Mouse (Mus musculus): ENCODE results near the gene Clpb. TPM values are rescaled to one million over a fixed set of nuclear protein-coding genes. Genes with fewer than 3 reads are reported as not detected.

Clpb gene
- polyA plus RNA-seq, 1 experiment from 2014 or later: 33.0 TPM

DNA sequence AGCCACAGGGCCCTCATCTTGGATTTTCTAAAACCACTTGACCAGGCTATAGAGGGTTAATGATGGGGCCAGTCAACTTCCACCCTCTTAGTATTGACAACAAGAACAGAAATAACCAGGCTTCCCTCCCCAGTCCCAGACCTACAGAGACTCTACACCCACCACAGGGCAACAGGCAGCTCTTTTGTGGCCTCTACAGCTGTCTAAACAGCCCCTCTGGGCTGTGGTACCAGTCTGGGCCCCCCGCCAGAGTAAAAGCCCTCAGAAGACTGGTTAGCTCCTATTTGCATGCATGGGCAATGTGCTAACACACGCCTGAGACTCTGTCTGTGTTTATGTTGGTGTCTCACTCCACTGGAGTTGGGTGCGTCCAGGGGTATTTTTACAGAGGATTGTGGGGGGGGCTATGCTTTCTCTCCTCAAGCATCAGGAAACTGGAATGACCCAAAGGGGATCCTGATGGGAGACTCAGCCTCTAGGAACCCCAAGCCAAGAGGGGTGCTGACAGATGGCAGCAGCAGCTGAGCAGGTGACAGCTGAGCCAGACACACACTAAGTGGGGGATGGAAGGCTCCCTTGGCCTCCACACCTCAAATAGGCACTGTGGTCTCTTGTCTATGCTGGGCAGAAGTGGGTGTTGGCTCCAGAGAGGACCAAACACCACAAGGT is 170.6 kb downstream of the Clpb start:
- Histone ChIP-seq H3K9ac (no peak overlapping the region), H3K9me3 (ENCODE audit: control insufficient read depth, low read length) (no peaks in the 10 kb centered on the region), H3K27ac (no peak overlapping the region), H3K4me3 (replicated peaks; ENCODE audit: low read length) (no peak overlapping the region), H3K4me2 (replicated peaks) (peak overlapping the region; percentile 97), H3K27me3 (ENCODE audit: control insufficient read depth, insufficient read depth, low read length) (peaks cover 21% of the 10 kb centered on the region; the same call in 1 of the 2 replicates), H3K4me1 (replicated peaks; ENCODE audit: control insufficient read depth, insufficient read depth, low read length) (peaks cover 31% of the 10 kb centered on the region), H3K36me3 (replicated peaks; ENCODE audit: control insufficient read depth, insufficient read depth) (peaks cover 20% of the 10 kb centered on the region; the same call in 1 of the 2 replicates)
- no peak for ATAC-seq (ENCODE audit: low FRiP score)
- WGBS: 55% methylated on average over 3 of the region's 3 CpGs
- no peak for DNase-seq (ENCODE audit: low spot score)

- Histone ChIP-seq H3K9me3 (ENCODE audit: control insufficient read depth, low read length) (no peaks in the 10 kb centered on the region), H3K4me2 (replicated peaks) (peak overlapping the region; percentile 97), H3K36me3 (replicated peaks; ENCODE audit: control insufficient read depth, insufficient read depth) (peaks cover 13% of the 10 kb centered on the region; the same call in 1 of the 2 replicates), H3K9ac (no peak overlapping the region), H3K27ac (no peak overlapping the region), H3K4me1 (replicated peaks; ENCODE audit: control insufficient read depth, insufficient read depth, low read length) (peaks cover 31% of the 10 kb centered on the region), H3K4me3 (replicated peaks; ENCODE audit: low read length) (no peak overlapping the region), H3K27me3 (ENCODE audit: control insufficient read depth, insufficient read depth, low read length) (peaks cover 21% of the 10 kb centered on the region; the same call in 1 of the 2 replicates)
- ATAC-seq (ENCODE audit: low FRiP score) (no peak), DNase-seq (ENCODE audit: low spot score) (no peak)
- 53% methylated on average over 3 of the region's 3 CpGs for WGBS
These were observed 171.5 kb downstream of the Clpb start for GRCm38 (mm10) chr7:101834903-101835302.

- H3K27ac ChIP-seq: no peak overlapping the region
- 0 out of 2 replicates have a peak, but pooled peaks cover 8% of the 10 kb centered on the region for H3K36me3 ChIP-seq (replicated peaks; ENCODE audit: control insufficient read depth, insufficient read depth)
- no peak for DNase-seq (ENCODE audit: low spot score)
- no peaks in the 10 kb centered on the region for H3K9me3 ChIP-seq (ENCODE audit: control insufficient read depth, low read length)
- H3K9ac ChIP-seq: peak overlapping the region; percentile 74; the same call in 1 of the 2 replicates
- H3K4me3 ChIP-seq (replicated peaks; ENCODE audit: low read length): peak overlapping the region; percentile 68
- no peak for ATAC-seq (ENCODE audit: low FRiP score)
- peaks cover 31% of the 10 kb centered on the region for H3K4me1 ChIP-seq (replicated peaks; ENCODE audit: control insufficient read depth, insufficient read depth, low read length)
- peaks cover 21% of the 10 kb centered on the region; the same call in 1 of the 2 replicates for H3K27me3 ChIP-seq (ENCODE audit: control insufficient read depth, insufficient read depth, low read length)
- WGBS: 49% methylated on average over 5 of the region's 5 CpGs
- peak overlapping the region; percentile 97 for H3K4me2 ChIP-seq (replicated peaks)
These were observed 172.2 kb downstream of the Clpb start for GRCm38 (mm10) chr7:101835457-101836109.

DNA sequence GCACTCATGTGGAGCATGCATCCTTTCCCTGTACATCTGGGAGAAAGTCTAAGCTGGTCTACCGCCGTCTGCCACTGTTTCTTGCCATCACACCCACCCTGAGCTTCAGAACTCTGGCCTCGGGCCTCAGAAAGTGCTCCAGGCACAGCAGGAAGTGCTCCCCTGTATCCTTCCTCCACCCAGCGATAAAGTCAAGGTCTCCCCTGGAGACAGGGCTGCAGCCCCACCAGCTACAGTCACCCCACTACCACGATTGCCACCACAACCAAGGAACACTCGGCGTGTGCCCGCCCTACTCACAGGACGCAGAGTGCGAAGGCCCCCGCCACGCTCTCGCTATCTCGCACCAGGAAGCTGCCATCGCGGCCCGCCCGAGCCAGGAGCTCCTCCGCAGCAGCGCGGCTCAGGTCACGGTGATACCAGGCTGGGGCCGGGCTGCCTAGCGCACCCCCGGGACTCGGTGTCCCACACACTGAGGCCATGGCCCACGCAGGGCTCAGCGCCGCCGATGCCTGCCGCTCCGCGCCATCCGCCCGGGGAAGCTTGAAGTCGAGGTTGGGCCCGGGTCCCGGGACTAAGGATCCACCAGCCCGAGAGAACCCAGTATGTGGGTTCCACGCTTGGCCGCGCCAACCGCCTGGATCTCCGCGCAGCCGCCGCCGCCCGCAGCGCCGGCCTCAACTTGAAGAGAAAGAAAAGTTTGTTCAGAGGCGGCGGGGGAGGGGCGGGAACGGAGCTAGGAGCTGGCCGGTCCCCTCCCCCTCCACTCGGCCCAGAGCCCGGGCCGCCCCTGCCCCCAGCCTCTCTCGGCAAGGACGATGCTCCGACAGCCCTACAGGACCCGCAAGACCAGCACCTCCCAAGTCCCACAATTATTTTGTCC is 173.1 kb downstream of the Clpb start:
- DNase-seq (ENCODE audit: low spot score) (peak; percentile 60), ATAC-seq (ENCODE audit: low FRiP score) (peak; percentile 47)
- Histone ChIP-seq H3K4me2 (replicated peaks) (peak overlapping the region; percentile 97), H3K4me1 (replicated peaks; ENCODE audit: control insufficient read depth, insufficient read depth, low read length) (peaks cover 31% of the 10 kb centered on the region), H3K36me3 (replicated peaks; ENCODE audit: control insufficient read depth, insufficient read depth) (0 out of 2 replicates have a peak, but pooled peaks cover 2% of the 10 kb centered on the region), H3K27me3 (ENCODE audit: control insufficient read depth, insufficient read depth, low read length) (peaks cover 21% of the 10 kb centered on the region; the same call in 1 of the 2 replicates), H3K9me3 (ENCODE audit: control insufficient read depth, low read length) (no peaks in the 10 kb centered on the region), H3K4me3 (replicated peaks; ENCODE audit: low read length) (peak overlapping the region; percentile 68), H3K27ac (peak overlapping the region; percentile 84), H3K9ac (peak overlapping the region; percentile 74)
- WGBS: under 1% methylated on average over 63 of the region's 63 CpGs

- peak overlapping the region; percentile 68 for H3K4me3 ChIP-seq (replicated peaks; ENCODE audit: low read length)
- peak overlapping the region; percentile 74 for H3K9ac ChIP-seq
- ATAC-seq (ENCODE audit: low FRiP score) (no peak), DNase-seq (ENCODE audit: low spot score) (no peak)
- no peaks in the 10 kb centered on the region for H3K9me3 ChIP-seq (ENCODE audit: control insufficient read depth, low read length)
- H3K36me3 ChIP-seq (replicated peaks; ENCODE audit: control insufficient read depth, insufficient read depth): no peaks in the 10 kb centered on the region
- peak overlapping the region; percentile 97 for H3K4me2 ChIP-seq (replicated peaks)
- WGBS: under 1% methylated on average over 20 of the region's 20 CpGs
- H3K27me3 ChIP-seq (ENCODE audit: control insufficient read depth, insufficient read depth, low read length): peaks cover 21% of the 10 kb centered on the region; the same call in 1 of the 2 replicates
- peaks cover 31% of the 10 kb centered on the region for H3K4me1 ChIP-seq (replicated peaks; ENCODE audit: control insufficient read depth, insufficient read depth, low read length)
- peak overlapping the region; percentile 84 for H3K27ac ChIP-seq
These were observed 173.7 kb downstream of the Clpb start for GRCm38 (mm10) chr7:101837154-101837605.

DNA sequence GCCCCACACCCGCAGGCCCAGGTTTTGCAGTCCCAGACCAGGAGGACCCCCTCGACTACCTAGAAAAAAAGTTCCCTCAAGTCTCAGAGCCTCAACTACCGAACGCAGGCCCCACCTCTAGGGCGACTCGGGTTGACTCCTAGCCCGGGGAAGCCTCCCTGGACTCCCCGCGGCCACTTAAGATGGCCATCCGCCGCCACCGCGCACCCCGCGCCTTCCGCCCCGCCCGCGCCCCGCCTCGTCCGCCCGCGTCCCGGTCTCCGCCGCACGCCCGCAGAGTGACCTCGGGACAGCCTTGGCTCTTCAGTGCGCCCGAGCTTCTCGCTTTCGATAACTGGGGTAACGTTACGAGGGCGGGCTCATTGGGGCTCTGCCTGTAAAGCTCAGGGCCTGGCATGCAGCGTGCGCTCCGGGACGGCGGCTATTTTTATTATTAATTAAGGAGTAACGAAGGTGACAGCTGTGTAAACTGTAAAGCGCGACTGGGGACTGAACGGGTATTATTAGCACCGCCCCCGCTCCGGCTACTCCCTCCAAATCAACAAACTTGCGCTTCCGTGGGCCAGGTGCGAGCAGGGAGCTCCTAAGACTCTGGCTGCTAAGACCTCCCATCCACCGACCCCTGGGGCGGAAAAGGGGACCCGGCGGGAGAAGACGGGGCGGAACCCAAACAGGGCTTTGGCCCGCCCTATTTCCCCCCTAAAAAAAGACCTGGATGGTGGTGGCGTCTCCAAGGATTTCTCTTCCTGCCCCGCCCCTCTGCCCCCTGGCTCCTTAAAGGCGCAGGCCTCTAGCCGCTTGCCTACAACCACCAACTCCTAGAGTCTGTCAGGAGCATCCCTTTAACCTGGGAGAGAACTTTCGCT is 174.4 kb downstream of the Clpb start, which contains the start of gene Inppl1:
Gene Inppl1 (minus strand): TSS at position 624 of the 866 bp plus-strand sequence.
- Histone ChIP-seq H3K4me3 (replicated peaks; ENCODE audit: low read length) (peak within 1 kb of the TSS; percentile 68), H3K27me3 (ENCODE audit: control insufficient read depth, insufficient read depth, low read length) (peaks cover 21% of the 10 kb centered on the region; the same call in 1 of the 2 replicates), H3K4me1 (replicated peaks; ENCODE audit: control insufficient read depth, insufficient read depth, low read length) (peaks cover 31% of the 10 kb centered on the region), H3K9ac (peak within 1 kb of the TSS; percentile 74), H3K4me2 (replicated peaks) (peak within 1 kb of the TSS; percentile 97), H3K27ac (peak within 1 kb of the TSS; percentile 84), H3K36me3 (replicated peaks; ENCODE audit: control insufficient read depth, insufficient read depth) (no peaks in the 10 kb centered on the region), H3K9me3 (ENCODE audit: control insufficient read depth, low read length) (no peaks in the 10 kb centered on the region)
- ATAC-seq (ENCODE audit: low FRiP score): peak; percentile 66
- DNase-seq (ENCODE audit: low spot score): peak; percentile 69
- WGBS: under 1% methylated on average over 64 of the region's 64 CpGs

DNA sequence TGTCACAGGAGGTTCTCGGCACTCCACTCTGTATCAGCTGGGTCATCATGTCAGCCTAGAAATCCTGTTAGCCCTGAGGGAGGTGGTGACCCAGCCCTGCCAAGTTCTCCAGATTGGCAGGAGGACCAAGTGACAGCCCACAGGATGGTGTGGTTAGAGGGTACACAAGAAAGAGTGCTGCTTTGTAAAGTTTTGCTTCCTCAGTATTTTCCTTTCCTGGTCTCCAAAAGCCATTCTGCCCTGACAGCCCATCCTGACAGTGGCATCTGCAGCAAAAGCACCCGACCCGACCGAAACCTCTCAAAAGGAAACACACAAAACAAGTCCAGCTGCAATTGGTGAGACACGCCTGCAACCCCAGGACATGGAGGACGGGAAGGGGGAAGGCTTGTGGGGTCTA is 180.8 kb downstream of the Clpb start:
- Histone ChIP-seq H3K36me3 (replicated peaks; ENCODE audit: control insufficient read depth, insufficient read depth) (no peaks in the 10 kb centered on the region), H3K9ac (no peak overlapping the region), H3K4me1 (replicated peaks; ENCODE audit: control insufficient read depth, insufficient read depth, low read length) (no peaks in the 10 kb centered on the region), H3K9me3 (ENCODE audit: control insufficient read depth, low read length) (no peaks in the 10 kb centered on the region), H3K4me3 (replicated peaks; ENCODE audit: low read length) (no peak overlapping the region), H3K27me3 (ENCODE audit: control insufficient read depth, insufficient read depth, low read length) (no peaks in the 10 kb centered on the region), H3K27ac (no peak overlapping the region), H3K4me2 (replicated peaks) (no peak overlapping the region)
- no peak for ATAC-seq (ENCODE audit: low FRiP score)
- 79% methylated on average over 6 of the region's 6 CpGs for WGBS
- DNase-seq (ENCODE audit: low spot score): no peak
